ENCODE assay signal across 13 mouse cellular contexts in genomic region chr4:63260506-63260905, GRCm38 (mm10). TPM values are rescaled to one million over a fixed set of nuclear protein-coding genes. Genes with fewer than 3 reads are reported as not detected.
DNase-seq lines count a peak whose midpoint lies in the region; ATAC-seq and TF ChIP-seq lines count a peak whose summit lies in the region.
"Had no signal": no experiment of that assay in that cellular context is flagged by ENCODE, and none has a peak within 500 bp of the region (broad histone marks: within the 10 kb centered on the region; RNA-seq: fewer than 3 reads in every experiment).

No protein-coding gene starts in this region.

- peak; percentile 90 for ATAC-seq in heart, embryonic 14.5 days (ENCODE audit: insufficient number of reproducible peaks, insufficient read depth, low FRiP score, low read depth)
- no peak for ATAC-seq in liver, embryonic 11.5 days (replicated peaks; ENCODE audit: low FRiP score)
- no peak; the same call in 1 of the 2 replicates for ATAC-seq in limb, embryonic 14.5 days (ENCODE audit: low FRiP score, low read depth)
- ATAC-seq: CD4-positive, CD25-positive, alpha-beta regulatory T cell, adult 4 months; midbrain, embryonic 13.5 days had no signal

- H3K36me3 ChIP-seq in heart, embryonic 14.5 days (ENCODE audit: control insufficient read depth, insufficient read depth, low read length), result no peaks in the 10 kb centered on the region
- H3K36me3 ChIP-seq in liver, embryonic 11.5 days (ENCODE audit: control insufficient read depth, insufficient read depth, low read length), result no peaks in the 10 kb centered on the region
- peaks cover 76% of the 10 kb centered on the region for H3K36me3 ChIP-seq in limb, embryonic 14.5 days (ENCODE audit: control insufficient read depth, insufficient read depth, low read length)
- H3K36me3 ChIP-seq: midbrain, embryonic 13.5 days had no signal

- 16% methylated on average over 10 of the region's 10 CpGs for WGBS in heart, embryonic 14.5 days
- WGBS in liver, embryonic 11.5 days, result 81% methylated on average over 10 of the region's 10 CpGs
- 78% methylated on average over 10 of the region's 10 CpGs for WGBS in limb, embryonic 14.5 days

- no peaks in the 10 kb centered on the region for H3K9me3 ChIP-seq in heart, embryonic 14.5 days (ENCODE audit: control insufficient read depth, low read length)
- H3K9me3 ChIP-seq in liver, embryonic 11.5 days (ENCODE audit: control insufficient read depth, low read length), result no peaks in the 10 kb centered on the region
- H3K9me3 ChIP-seq in limb, embryonic 14.5 days (ENCODE audit: control insufficient read depth, low read length), result no peaks in the 10 kb centered on the region
- H3K9me3 ChIP-seq: midbrain, embryonic 13.5 days had no signal

- intact Hi-C loops in heart, postnatal 14 days (cut with DNase I), result no loop called here

- no peak overlapping the region for H3K4me2 ChIP-seq in heart, embryonic 14.5 days (ENCODE audit: low read length)
- H3K4me2 ChIP-seq in liver, embryonic 11.5 days, result no peak overlapping the region
- H3K4me2 ChIP-seq in limb, embryonic 14.5 days (replicated peaks; ENCODE audit: low read depth, low read length, severe bottlenecking), result no peak overlapping the region
- H3K4me2 ChIP-seq: midbrain, embryonic 13.5 days had no signal

- H3K4me3 ChIP-seq in heart, embryonic 14.5 days (ENCODE audit: control insufficient read depth in 1 of 2, insufficient read depth in 1 of 2, low read depth in 1 of 2, low read length in 2 of 2), result no peak overlapping the region
- no peak overlapping the region for H3K4me3 ChIP-seq in liver, embryonic 11.5 days (ENCODE audit: low read depth, low read length)
- no peak overlapping the region for H3K4me3 ChIP-seq in limb, embryonic 14.5 days (replicated peaks; ENCODE audit: low read length)
- H3K4me3 ChIP-seq: midbrain, embryonic 13.5 days had no signal

- no peak for DNase-seq in heart, adult 11 months
- peak; percentile 8 for DNase-seq in liver
- no peak for DNase-seq in liver, embryonic 11.5 days (ENCODE audit: low spot score)
- peak; percentile 9 to 26 for DNase-seq in heart, postnatal 14 days
- peak; percentile 45 for DNase-seq in limb, embryonic 14.5 days (ENCODE audit: low spot score)
- no peak for DNase-seq in frontal cortex, postnatal 36 days (ENCODE audit: low spot score in 2 of 2)
- DNase-seq: cerebellum, adult 18-20 months; kidney, postnatal 25 days; lung, adult 2 months; right cerebral cortex, postnatal 25 days had no signal

- no peaks in the 10 kb centered on the region for H3K27me3 ChIP-seq in heart, embryonic 14.5 days (ENCODE audit: control insufficient read depth, insufficient read depth, low read length)
- no peaks in the 10 kb centered on the region for H3K27me3 ChIP-seq in liver, embryonic 11.5 days (replicated peaks; ENCODE audit: control insufficient read depth, insufficient read depth, low read length)
- H3K27me3 ChIP-seq in limb, embryonic 14.5 days (ENCODE audit: control insufficient read depth, insufficient read depth, low read length), result no peaks in the 10 kb centered on the region
- H3K27me3 ChIP-seq: midbrain, embryonic 13.5 days had no signal

- H3K9ac ChIP-seq in heart, embryonic 14.5 days (ENCODE audit: low read length), result no peak overlapping the region
- no peak overlapping the region for H3K9ac ChIP-seq in liver, embryonic 11.5 days (ENCODE audit: low read depth, low read length)
- no peak overlapping the region for H3K9ac ChIP-seq in limb, embryonic 14.5 days (ENCODE audit: low read depth, low read length, severe bottlenecking)
- H3K9ac ChIP-seq: midbrain, embryonic 13.5 days had no signal

- TF ChIP-seq POLR2A in limb, embryonic 14.5 days (IDR thresholded peaks at IDR 0.05; ENCODE audit: borderline replicate concordance, extremely low read depth, insufficient read depth, insufficient read length), result no peak

- H3K4me1 ChIP-seq in heart, embryonic 14.5 days (ENCODE audit: control insufficient read depth in 2 of 2, insufficient read depth in 2 of 2, low read length in 2 of 2), result peaks cover 21 to 27% of the 10 kb centered on the region in 2 experiments
- H3K4me1 ChIP-seq in liver, embryonic 11.5 days (replicated peaks; ENCODE audit: control insufficient read depth, insufficient read depth, low read length), result 0 out of 2 replicates have a peak, but pooled peaks cover 2% of the 10 kb centered on the region
- peaks cover 10% of the 10 kb centered on the region; the same call in 1 of the 2 replicates for H3K4me1 ChIP-seq in limb, embryonic 14.5 days (ENCODE audit: control insufficient read depth, insufficient read depth, low read length)

- H3K27ac ChIP-seq in heart, embryonic 14.5 days (replicated peaks in 1 of 2; ENCODE audit: control insufficient read depth in 1 of 2, insufficient read depth in 1 of 2, low read depth in 2 of 2, low read length in 2 of 2), result peak overlapping the region; percentile 73 to 79
- no peak overlapping the region for H3K27ac ChIP-seq in liver, embryonic 11.5 days (ENCODE audit: low read depth, low read length)
- H3K27ac ChIP-seq in limb, embryonic 14.5 days (replicated peaks; ENCODE audit: low read depth, low read length), result no peak overlapping the region
- H3K27ac ChIP-seq: midbrain, embryonic 13.5 days had no signal

RNA-seq across cellular contexts. Expression of gene Col27a1, which starts 46.7 kb away (rescaled TPM):
- polyA plus RNA-seq in heart, embryonic 14.5 days (2014; fragmentation: Nextera tagmentation; extraction: Ambion mirVana), result 3.0 and 4.2 TPM in 2 replicates
- polyA plus RNA-seq in liver, embryonic 11.5 days (2014; fragmentation: Nextera tagmentation; extraction: Ambion mirVana), result 5.0 and 6.4 TPM in 2 replicates
- total RNA-seq in heart, postnatal 14 days (2021), result 1 to 10 TPM; 2.4 to 3.4 TPM
- 134 and 171 TPM in 2 replicates for polyA plus RNA-seq in limb, embryonic 14.5 days (2012; rRNA removed)
- 34.1 and 40.5 TPM in 2 replicates for polyA plus RNA-seq in limb, embryonic 14.5 days (2014; fragmentation: Nextera tagmentation; extraction: Ambion mirVana)

Comparison
In these comparisons a context has a peak if more than half of its experiments do, and no peak if none do; other contexts are left out.
1. DNase-seq: peak in liver (single experiment), heart, postnatal 14 days (2 of 2) and limb, embryonic 14.5 days (single experiment); none in heart, adult 11 months (single experiment), liver, embryonic 11.5 days (single experiment) and frontal cortex, postnatal 36 days (0 of 2).
2. H3K27ac ChIP-seq: peak in heart, embryonic 14.5 days (2 of 2); none in liver, embryonic 11.5 days (single experiment) and limb, embryonic 14.5 days (single experiment).